Mouse (Mus musculus) hindbrain, embryonic 11.5 days (tissue): ENCODE data around the gene Hps5. TPM values are rescaled to one million over a fixed set of nuclear protein-coding genes. Genes with fewer than 3 reads are reported as not detected.
"Not testable (repeated sequence)": the region's sequence is repeated elsewhere in the genome, so short reads cannot be mapped to it uniquely, and the experiment has no call there.

Experiments used
- ATAC-seq: fragments of 200-750 bp; cut with Nextera tagmentation; 2 replicates; pipeline ENCODE4 v1.8.0; 2017; ENCODE audit warnings: mild to moderate bottlenecking, moderate TSS enrichment, moderate library complexity; ENCODE audit not compliant: low FRiP score
- DNase-seq: peaks from one replicate; pipeline ENCODE4 v3.0.0-alpha.2; 2015; ENCODE audit warnings: low spot score
- H3K27ac ChIP-seq: fragments of 300-500 bp; sonication (generic); 2 replicates; pipeline ENCODE4 v1.5.1; 2014; ENCODE audit warnings: mild to moderate bottlenecking, low read depth, low read length
- H3K27me3 ChIP-seq: fragments of 300-500 bp; sonication (generic); 2 replicates; pipeline ENCODE4 v1.6.1; 2014; ENCODE audit warnings: mild to moderate bottlenecking, low read length, moderate library complexity, mixed read lengths; ENCODE audit not compliant: control insufficient read depth, insufficient read depth
- H3K36me3 ChIP-seq: fragments of 300-500 bp; sonication (generic); 2 replicates; pipeline ENCODE4 v1.6.1; 2014; ENCODE audit warnings: mild to moderate bottlenecking, low read length, moderate library complexity, mixed read lengths; ENCODE audit not compliant: control insufficient read depth, insufficient read depth
- H3K4me1 ChIP-seq: fragments of 300-500 bp; sonication (generic); replicated peaks from 2 replicates; pipeline ENCODE4 v1.6.1; 2014; ENCODE audit warnings: low read length, mixed read lengths; ENCODE audit not compliant: control insufficient read depth, insufficient read depth
- H3K4me2 ChIP-seq: fragments of 300-500 bp; sonication (generic); replicated peaks from 2 replicates; pipeline ENCODE4 v1.6.1; 2014; ENCODE audit warnings: mild to moderate bottlenecking, low read depth, low read length
- H3K4me3 ChIP-seq: fragments of 300-500 bp; sonication (generic); 2 replicates; pipeline ENCODE4 v1.5.1; 2014; ENCODE audit warnings: low read depth, low read length
- H3K9ac ChIP-seq: fragments of 300-500 bp; sonication (generic); 2 replicates; pipeline ENCODE4 v1.6.1; 2014; ENCODE audit warnings: low read depth, low read length
- H3K9me3 ChIP-seq: fragments of 300-500 bp; sonication (generic); 2 replicates; pipeline ENCODE4 v1.6.1; 2016; ENCODE audit warnings: low read length; ENCODE audit not compliant: control insufficient read depth
- WGBS: fragments of 180-500 bp; shearing (Covaris S2); extraction: QIAGEN DNeasy Blood & Tissue Kit; methylation state at CpG from one replicate; pipeline ENCODE4 v1.1.7; 2014; 5-methylcytosine and 5-hydroxymethylcytosine counted together
- polyA plus RNA-seq: library from polyadenylated mRNA; unstranded; fragments of >200 nt; fragmentation: Nextera tagmentation; extraction: Ambion mirVana; gene quantifications from 2 replicates; pipeline ENCODE4 v1.2.1, GENCODE M21; 2014

Hps5 gene
- polyA plus RNA-seq, 1 experiment from 2014 or later: 26.1 TPM

DNA sequence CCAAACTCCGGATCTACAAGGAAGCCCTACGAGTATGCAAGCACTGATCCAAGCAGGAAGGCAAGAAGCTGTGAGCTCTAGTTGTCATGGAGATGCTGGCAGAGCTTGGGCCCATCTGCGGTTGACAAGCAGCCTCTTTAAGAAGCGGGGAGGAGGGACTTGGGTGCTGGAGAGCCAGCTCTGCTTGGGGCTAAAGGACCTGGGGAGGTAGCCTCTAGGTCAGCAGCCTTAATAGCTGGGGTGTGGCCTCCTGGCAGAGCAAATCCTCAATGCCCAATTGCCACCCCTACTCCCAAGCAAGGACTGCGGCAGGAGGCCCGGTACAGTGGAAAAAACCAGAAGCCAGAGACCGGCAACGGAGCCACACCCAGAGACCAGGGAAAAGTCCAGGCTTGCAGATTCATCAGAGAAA lies 43.0 kb upstream of the Hps5 start:
- Histone ChIP-seq H3K4me1 (no peaks in the 10 kb centered on the region), H3K27ac (no peak overlapping the region), H3K9ac (no peak overlapping the region), H3K27me3 (no peaks in the 10 kb centered on the region), H3K9me3 (no peaks in the 10 kb centered on the region), H3K4me3 (no peak overlapping the region), H3K36me3 (no peaks in the 10 kb centered on the region), H3K4me2 (no peak overlapping the region)
- WGBS: 11% methylated on average over 8 of the region's 8 CpGs
- ATAC-seq (no peak), DNase-seq (peak; percentile 43)

DNA sequence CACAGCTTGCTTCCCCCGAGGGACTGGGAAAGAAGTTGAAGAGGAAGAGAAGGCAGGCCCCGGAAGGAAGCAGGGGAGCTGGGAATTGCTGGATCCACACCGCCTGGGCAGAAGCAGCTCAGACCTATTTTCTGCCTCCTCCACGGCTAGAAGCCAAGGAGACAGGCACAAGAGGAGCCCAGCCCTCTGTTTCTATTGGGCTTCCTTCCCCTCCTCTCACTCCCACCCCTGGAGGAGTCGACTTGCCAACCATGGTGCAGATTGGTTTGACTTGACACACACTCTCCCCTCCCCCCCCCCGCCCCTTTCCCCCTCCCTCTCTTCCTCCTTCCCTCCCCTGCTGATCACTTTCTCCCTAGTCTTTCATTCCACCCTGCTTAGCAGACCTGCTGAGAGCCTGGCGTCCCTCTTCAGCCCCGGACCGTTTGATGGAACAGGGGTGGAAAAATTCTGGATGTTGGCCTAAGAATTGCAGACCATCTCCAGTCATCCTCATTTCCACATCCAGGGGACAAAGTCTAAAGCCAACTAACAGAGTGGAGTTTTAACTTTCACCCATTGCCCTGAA lies 42.3 kb upstream of the Hps5 start:
- Histone ChIP-seq H3K4me2 (no peak overlapping the region), H3K27me3 (no peaks in the 10 kb centered on the region), H3K27ac (no peak overlapping the region), H3K4me3 (no peak overlapping the region), H3K9ac (no peak overlapping the region), H3K9me3 (no peaks in the 10 kb centered on the region), H3K4me1 (no peaks in the 10 kb centered on the region), H3K36me3 (no peaks in the 10 kb centered on the region)
- peak; percentile 28 for DNase-seq
- WGBS: 2% methylated on average over 9 of the region's 9 CpGs
- no peak for ATAC-seq

DNA sequence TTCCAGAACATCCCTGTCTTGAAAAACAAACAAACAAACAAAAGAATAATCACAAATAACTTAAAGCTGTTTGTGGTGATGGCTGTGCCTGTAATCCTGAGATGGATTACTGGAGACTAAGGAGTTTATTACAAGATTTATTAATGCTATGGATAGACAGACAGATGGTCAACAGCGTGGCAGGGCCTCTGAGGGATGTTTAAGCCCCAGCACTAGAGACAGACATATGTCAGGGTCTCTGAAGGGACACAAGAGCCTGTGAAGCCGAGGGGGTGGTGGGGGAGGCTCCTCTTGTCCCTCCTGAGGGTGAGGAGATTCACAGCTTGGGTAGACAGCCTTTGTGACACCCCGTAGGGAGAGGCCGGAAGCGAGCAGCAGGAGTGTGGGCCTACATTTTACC lies 41.2 kb upstream of the Hps5 start:
- ATAC-seq (no peak), DNase-seq (no peak)
- no peaks in the 10 kb centered on the region for H3K9me3 ChIP-seq
- H3K36me3 ChIP-seq: no peaks in the 10 kb centered on the region
- H3K9ac ChIP-seq: no peak overlapping the region
- H3K27ac ChIP-seq: no peak overlapping the region
- no peaks in the 10 kb centered on the region for H3K27me3 ChIP-seq
- no peak overlapping the region for H3K4me3 ChIP-seq
- H3K4me1 ChIP-seq: no peaks in the 10 kb centered on the region
- H3K4me2 ChIP-seq: no peak overlapping the region
- 44% methylated on average over 5 of the region's 5 CpGs for WGBS

GRCm38 (mm10) chr7:46836357-46836756 lies 40.5 kb upstream of the Hps5 start:
- no peak overlapping the region for H3K9ac ChIP-seq
- 79% methylated on average over 5 of the region's 5 CpGs for WGBS
- no peaks in the 10 kb centered on the region for H3K9me3 ChIP-seq
- no peak overlapping the region for H3K4me3 ChIP-seq
- DNase-seq: no peak
- H3K36me3 ChIP-seq: no peaks in the 10 kb centered on the region
- H3K27me3 ChIP-seq: no peaks in the 10 kb centered on the region
- no peak overlapping the region for H3K4me2 ChIP-seq
- H3K27ac ChIP-seq: no peak overlapping the region
- no peaks in the 10 kb centered on the region for H3K4me1 ChIP-seq
- no peak for ATAC-seq

DNA sequence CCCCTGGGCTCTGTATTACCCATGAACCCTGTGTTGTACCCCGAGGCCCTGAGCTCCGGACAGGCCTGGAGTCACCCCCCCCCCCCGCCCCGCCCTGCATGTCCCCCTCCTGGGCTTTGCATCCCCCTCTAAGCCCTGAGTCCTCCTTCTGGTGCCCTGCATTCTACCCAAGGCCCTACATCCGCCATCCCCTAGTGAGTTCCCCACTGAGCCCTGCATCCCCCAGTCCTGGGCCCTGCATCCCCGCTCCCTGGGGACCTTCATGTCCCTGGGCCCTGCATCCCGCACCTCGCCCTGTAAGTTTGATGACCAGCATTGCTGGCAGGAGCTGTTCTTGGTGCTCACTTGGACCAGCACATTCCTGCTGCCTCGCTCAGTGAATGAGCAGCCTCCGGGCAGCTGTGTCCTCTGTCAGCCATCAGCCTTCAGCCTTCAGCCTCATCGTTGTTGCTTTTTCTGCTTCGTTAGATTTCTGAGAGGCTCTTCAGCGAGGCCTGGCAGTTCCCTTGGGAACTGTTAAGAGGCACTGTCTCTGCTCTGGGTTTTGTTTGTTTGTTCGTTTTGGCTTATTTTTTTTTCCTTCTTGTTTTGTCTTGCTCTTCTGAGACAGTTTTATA lies 39.2 kb upstream of the Hps5 start:
- no peak overlapping the region for H3K4me2 ChIP-seq
- H3K27ac ChIP-seq: no peak overlapping the region
- H3K36me3 ChIP-seq: no peaks in the 10 kb centered on the region
- DNase-seq (peak; percentile 31), ATAC-seq (peak; percentile 48)
- H3K4me1 ChIP-seq: no peaks in the 10 kb centered on the region
- H3K9me3 ChIP-seq: no peaks in the 10 kb centered on the region
- H3K27me3 ChIP-seq: no peaks in the 10 kb centered on the region
- no peak overlapping the region for H3K9ac ChIP-seq
- no peak overlapping the region for H3K4me3 ChIP-seq
- 21% methylated on average over 11 of the region's 14 CpGs for WGBS

DNA sequence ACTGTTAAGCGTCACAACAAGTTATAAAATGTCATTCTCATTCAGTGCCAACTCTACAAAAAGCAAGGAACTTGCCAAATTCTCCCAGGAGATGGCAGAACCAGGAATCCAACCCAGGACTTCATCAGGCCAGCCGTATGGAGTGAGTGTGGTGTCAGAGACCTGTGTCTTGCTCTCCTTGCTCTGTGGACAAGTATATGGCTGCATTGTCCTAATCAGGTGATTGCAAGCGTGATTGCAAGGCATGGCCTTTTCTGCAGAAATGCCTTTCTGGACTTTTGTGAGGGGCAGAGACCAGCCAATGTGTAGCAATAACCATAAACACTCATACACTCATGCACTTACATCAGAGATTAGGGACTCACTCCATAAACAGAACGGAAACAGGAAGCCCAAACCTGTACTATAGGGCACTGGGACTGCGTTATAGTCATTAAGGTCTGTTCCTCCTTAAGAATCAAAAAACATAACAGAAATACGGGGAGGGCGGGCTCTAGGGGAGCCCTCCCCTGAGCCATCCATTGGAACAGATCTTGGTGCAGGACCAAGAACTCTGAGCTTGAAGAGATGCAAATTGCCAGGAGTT lies 37.9 kb upstream of the Hps5 start:
- H3K4me1 ChIP-seq: no peaks in the 10 kb centered on the region
- no peak for DNase-seq

GRCm38 (mm10) chr7:46833266-46833665 lies 37.4 kb upstream of the Hps5 start:
- no peak overlapping the region for H3K4me2 ChIP-seq
- no peak overlapping the region for H3K27ac ChIP-seq
- ATAC-seq (peak; percentile 32; the same call in 1 of the 2 replicates), DNase-seq (no peak)
- H3K4me3 ChIP-seq: no peak overlapping the region
- H3K4me1 ChIP-seq: no peaks in the 10 kb centered on the region
- no peaks in the 10 kb centered on the region for H3K36me3 ChIP-seq
- 66% methylated on average over 6 of the region's 6 CpGs for WGBS
- H3K9me3 ChIP-seq: no peaks in the 10 kb centered on the region
- H3K9ac ChIP-seq: no peak overlapping the region
- no peaks in the 10 kb centered on the region for H3K27me3 ChIP-seq

More for the DNA sequence above, 37.9 kb upstream of the Hps5 start:
- 88% methylated on average over 7 of the region's 7 CpGs for WGBS
- Histone ChIP-seq H3K27me3 (no peaks in the 10 kb centered on the region), H3K36me3 (no peaks in the 10 kb centered on the region), H3K4me3 (no peak overlapping the region), H3K9me3 (no peaks in the 10 kb centered on the region), H3K27ac (no peak overlapping the region), H3K4me2 (no peak overlapping the region), H3K9ac (no peak overlapping the region)
- ATAC-seq: no peak

DNA sequence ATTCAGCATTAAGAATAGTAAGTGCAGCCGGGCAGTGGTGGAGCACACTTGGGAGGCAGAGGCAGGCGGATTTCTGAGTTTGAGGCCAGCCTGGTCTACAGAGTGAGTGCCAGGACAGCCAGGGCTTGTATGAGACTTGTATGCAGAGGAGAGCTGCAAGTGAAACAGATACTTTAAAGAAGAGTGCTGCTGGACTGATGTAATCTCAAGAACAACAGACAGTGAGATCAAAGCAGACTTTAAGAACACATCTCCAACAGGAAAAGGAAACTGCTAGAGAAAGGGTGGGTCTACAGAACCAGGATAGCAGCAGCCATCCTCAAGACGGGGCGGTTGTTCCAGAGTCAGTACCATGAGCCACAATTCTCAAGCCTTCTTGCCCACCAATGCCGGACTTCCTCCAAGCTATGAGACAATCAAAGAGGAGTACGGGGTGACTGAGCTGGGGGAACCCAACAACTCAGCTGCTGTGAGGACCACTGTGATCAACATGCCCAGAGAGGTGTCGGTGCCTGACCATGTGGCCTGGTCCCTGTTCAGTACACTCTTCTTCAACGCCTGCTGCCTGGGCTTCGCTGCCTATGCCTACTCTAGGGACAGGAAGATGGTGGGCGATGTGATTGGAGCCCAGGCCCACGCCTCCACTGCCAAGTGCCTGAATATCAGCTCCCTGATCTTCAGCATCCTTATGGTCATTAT lies 36.4 kb upstream of the Hps5 start:
- not testable (repeated sequence) for DNase-seq, H3K4me3 ChIP-seq, H3K27ac ChIP-seq, H3K9ac ChIP-seq, H3K4me2 ChIP-seq, ATAC-seq, H3K4me1 ChIP-seq, H3K9me3 ChIP-seq, H3K36me3 ChIP-seq, H3K27me3 ChIP-seq
- WGBS: 92% methylated on average over 11 of the region's 11 CpGs
